Mouse (Mus musculus) layer of hippocampus, adult 18-20 months (tissue): ENCODE measurements around the gene Ppat. TPM values are rescaled to one million over a fixed set of nuclear protein-coding genes. Genes with fewer than 3 reads are reported as not detected.
"Not testable (repeated sequence)": the region's sequence is repeated elsewhere in the genome, so short reads cannot be mapped to it uniquely, and the experiment has no call there.

Experiments
- DNase-seq, 2 experiments: peaks; one replicate each; pipeline ENCODE4 v3.0.0; 2022; ENCODE audit warnings: low spot score in 2 of 2
- total RNA-seq, 2 experiments: library from RNA; stranded (reverse); gene quantifications; 2 replicates each; pipeline ENCODE4 v1.2.3; 2021

The Ppat gene
- total RNA-seq, 2 experiments from 2014 or later = 16.2 to 17.8 TPM

DNA sequence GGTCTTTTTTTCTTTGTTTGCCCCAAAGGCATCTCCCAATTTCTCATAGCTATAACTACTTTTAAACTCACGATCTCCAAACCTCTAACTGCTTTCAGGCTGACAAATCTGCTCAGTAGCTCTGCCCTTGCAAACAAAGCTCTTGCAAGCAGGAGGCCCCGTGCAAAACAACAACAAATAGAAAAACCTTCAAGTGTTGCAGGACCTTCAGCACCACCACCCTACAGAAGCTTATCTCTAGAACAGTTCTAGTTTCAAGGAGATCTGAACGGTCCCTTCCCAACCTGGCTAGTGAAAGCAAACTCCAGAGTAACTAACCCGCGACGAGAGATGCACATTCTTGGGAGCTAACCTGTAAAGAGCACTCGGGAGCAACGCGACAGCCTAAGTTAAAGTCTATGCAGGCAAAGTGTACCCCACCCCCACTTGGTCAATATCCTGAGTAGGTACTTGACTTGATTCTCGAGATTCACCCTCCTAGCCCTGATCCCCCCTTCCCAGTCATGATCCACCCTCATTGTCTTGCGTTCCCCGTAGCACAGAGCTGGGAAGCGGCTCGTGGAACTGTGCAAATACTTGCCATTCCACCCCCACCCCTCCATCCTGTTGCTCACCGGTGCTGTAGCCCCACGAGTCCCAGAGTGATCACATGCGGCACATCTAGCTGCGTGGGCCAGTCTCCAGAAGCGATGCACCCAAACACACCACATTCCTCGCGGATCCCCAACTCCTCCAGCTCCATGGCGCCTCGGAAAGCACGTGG is 854 bp downstream of the Ppat start:
- peak in 1 of 2 experiments; percentile 28 for DNase-seq

DNA sequence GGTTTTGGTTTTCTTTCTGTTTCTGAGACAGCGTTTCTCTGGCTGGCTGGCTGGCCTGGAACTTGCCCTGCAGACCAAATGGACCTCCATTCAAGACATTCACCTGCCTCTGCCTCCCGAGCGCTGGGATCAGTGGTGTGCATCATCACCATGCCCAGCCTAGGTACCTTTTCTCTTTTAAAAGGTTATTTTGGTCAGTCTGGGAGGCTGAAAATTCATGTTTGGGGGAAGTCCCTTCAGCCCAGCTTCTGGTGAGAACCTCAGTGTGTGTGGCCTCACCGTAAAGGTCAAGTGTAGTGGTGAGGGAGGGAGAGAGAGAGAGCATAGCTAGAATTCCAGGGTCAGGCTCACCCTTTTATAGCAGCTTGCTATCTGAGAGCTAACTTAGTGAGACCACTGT is 3.6 kb downstream of the Ppat start:
- DNase-seq = no peak

DNA sequence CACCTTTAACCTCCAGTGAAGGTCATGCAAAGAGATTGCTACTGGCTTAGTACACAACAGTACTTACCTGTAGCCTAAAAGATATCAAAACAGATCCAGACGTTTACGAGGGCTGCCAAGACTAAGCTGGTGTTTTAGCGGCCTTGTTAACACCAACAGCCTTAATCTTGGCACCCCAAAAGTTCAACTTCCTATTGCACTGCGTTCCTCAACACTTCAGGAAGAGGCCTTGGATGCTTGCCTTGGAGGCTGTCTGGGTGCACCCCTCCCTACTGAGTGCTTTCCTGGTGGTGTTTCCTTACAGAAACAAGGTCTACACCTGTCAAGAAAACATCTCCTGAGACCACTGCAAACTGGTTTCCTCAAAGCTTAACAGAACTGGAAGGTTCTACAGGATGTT is 4.2 kb downstream of the Ppat start:
- no peak for DNase-seq

DNA sequence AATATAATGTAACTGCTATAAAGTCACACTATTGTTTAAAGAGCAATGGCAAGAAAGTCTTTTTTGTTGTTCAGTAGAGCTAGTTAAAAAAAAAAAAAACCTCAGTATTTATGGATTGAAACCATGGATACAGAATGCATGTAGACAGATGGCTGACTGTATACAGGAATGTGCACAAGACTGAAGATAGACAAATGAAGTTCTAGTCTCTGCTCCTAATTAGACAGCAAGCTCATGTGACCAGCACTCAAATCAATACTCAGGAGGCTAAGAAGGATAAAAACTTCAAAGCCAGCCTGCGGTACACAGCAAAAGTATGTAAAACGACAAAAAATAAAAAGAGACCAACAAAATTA is 5.7 kb downstream of the Ppat start:
- no peak for DNase-seq

DNA sequence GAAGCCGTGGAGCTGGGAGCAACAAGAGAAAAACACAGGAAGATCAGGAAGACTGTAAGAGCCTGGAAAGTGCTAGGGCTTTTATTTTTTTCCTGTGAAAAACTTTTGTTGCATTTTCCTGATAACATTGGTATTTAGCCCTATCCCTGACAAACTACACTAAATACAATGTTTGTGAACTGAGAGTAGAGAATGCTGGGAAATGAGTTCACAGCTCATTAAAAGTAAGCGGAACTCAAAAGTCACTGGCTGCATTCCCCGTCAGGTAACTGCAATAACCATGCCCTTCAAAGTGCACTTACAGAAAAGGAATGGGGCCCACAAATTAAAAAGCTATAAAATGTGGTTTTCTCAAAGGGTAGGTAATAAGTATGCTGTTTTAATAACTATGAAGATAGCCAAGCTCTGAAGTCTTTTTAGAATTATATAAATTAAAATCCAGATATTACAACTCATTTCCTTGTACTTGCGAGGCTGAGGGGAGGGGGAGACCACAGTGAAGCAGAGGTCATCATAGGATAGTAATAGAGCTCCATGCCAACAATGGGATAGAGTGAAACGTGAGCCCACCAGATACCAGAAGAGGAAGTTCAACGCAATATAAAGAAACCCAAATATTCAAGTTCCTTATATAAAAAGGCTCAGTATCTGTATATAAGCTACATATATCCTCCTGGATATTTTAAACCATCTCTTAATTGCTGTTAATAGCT is 6.3 kb downstream of the Ppat start:
- DNase-seq = no peak

DNA sequence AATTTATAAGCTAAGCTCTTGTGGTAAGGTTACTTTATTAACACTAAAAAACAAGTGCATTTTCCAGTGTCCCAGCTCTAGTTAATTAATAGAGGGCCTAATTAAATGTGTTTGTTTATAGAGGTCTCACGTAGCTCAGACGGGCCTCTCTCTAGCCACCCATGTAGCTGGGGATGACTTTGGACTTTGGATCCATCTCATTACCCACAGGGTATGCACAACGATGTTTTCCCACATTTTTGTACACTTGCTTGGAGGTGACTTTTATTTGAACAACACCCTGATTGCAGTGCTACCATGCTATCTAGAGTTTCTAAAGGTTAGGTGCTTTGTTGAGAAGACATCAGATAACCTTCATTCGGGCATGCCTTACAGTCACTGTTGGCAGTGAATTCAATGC is 8.9 kb downstream of the Ppat start:
- DNase-seq = no peak

DNA sequence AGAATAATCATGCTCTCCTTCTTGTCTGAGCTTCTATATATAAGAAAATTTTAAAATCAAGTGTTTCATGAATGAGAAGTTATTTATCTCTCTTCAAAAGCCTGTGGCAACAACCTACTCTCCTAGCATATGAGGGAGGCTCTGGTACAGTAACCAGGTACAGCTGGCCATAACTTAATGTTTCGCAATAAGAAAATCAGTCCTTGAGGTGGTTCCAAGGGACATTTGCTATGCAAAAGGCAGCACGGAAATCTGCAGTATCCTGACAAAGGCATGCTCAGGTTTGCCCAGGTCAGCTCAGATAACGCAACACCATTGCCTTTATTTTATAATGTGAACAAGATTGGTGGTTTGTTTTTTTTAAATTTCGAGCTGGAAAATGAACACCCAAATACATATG is 9.4 kb downstream of the Ppat start:
- DNase-seq = no peak

DNA sequence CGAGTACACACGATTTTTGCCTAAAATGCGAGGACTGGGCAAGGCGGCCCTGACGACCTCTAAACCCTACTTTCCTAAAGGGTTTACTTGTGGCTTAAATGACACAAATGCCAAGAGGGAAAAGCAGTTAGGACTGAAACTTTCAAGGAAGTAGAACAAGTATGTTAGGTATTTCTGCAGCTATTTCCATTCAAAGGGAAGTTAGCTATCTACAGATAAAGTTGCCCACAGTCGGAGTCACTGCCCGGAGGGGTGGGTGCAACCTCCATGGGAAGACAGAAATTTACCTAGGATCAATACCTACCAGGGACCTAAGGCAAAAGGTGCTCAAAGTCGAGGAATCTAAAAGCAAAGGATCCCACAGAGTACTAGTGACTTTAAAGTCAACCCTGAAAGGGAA is 11.7 kb downstream of the Ppat start:
- no peak for DNase-seq

DNA sequence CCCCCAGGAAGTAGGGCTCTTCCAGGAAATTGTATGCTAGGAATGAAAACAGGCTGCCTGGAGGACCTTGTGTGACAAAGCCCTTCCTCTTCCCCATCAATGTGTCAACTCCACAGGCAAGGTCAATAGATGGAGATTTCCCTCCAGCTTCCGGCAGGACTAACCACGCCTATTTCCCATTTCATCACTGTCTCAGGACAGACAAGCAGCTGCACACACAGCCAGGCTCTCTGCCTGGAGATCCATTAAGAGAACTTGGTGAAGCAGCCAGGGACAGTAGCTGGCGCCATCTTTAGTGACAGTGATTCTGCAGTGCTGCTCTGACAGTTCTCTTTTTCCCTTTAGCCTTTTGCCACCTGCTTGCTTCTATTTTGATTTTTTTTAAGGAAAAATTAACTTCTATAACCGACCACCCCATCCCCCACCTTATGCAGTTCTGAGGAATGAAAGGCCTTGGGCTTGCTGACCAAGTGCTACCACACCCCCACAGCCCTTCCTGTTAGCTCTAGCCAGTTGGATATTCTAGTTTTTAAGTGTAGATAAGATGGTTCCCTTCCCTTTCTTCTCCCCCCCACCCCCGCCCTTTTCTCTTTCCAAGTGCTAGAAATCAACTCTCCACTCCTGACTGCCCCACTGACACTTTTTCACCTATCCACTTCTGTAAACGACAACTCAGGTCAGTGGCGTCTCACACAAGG is 22.0 kb downstream of the Ppat start:
- no peak for DNase-seq

DNA sequence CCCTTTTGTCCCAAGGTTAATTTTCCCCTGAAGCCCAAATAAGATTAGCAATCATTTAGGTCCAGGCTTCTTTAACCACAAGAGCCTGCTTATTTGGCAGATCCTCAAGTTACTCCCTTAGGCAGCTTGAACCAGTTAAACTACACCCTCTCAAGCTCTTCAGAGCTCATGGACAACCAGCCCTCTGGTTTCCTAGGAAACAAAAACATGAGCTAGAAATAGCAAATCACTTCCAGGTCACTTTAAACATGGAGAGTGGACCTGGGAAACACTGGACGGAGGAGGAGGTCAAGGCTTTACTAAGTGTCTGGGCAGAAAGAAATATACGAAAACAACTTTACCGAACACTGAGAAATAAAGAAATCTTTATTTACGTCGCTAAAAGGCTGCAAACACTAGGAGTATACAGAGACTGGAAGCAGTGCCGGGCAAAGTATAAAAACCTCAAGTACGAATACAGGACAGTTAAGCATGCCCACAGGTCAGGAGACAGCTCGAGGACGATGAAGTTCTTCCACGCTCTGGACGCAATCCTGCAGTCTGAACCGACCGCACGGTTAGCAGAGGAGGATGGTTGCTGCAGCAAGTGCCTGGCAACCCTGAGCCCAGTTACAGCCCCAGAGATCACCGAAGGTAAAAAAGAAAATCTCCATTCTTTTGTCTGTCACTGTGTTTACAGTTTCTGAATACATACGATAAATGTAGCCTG is 23.1 kb downstream of the Ppat start:
- DNase-seq = peak in 1 of 2 experiments; percentile 53

DNA sequence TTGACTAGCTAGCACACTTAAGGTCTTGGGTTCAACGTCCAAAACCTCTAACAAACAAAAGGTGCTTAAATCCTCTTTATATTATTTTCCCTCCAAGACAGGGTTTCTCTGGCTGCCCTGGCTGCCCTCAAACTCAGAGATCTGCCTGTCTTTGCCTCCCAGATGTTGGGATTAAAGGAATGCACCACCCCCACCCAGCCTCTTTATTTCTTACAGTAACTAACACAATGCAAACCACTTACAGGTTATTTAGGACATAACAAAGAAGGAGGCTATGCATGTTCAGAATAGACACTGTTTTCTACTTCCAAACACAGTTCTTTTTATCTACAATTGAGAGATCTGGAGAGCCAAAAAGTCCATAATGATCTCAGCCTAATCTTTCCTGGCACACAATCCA is 27.1 kb downstream of the Ppat start:
- no peak for DNase-seq

DNA sequence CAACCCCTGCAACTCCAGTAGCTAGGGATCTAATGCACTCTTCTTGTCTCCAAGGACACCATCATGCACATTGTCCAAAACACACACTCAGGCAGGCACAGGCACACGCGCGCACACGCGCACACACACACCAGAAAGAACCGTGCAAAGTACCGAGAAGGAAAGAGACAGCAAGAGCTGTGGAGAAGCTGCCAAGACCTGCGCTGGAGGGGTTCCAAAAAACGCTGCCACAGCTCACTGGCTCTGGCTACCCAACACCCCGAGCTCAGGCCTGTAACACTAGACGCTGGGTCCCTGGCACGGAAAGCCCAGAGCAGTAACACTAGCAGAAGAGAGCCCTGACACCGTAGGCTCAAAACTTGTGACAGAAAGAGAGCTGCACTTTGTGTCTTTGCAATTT is 27.9 kb downstream of the Ppat start:
- DNase-seq = peak in 1 of 2 experiments; percentile 39

DNA sequence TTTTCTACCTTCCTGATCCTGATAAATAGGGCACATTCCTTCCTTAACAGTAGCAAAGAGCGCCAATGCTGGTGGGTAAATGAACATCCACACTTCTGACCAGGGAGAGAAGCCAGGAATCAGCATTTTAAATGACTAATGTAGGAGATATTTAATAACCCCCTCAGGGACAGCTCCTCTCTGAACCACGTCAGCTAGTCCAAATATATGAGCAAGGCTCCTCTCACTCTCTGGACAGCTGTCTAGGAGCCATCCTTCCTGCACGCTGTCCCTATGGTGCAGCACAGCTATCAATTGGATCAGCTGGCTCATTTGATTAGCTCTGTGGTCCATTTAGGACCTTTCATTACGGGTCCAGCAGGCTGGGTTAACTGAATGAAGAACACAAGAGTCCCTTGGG is 28.5 kb downstream of the Ppat start:
- DNase-seq = no peak

DNA sequence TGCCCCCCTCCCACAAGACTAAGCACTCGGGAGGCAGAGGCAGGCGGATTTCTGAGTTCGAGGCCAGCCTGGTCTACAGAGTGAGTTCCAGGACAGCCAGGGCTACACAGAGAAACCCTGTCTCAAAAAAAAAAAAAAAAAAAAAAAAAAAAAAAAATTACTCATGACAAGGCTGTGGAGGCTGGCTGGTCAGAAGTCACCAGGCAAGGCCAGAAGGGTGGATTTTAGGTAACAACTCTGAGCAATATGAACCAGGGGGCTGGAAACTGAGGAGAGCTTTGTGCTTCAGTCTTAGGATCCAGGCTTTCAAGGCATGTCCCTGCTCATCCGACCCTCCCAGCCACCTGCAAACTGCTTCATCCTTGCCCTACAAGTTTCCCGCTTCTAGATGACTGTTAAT is 38.9 kb downstream of the Ppat start:
- DNase-seq = not testable (repeated sequence)

DNA sequence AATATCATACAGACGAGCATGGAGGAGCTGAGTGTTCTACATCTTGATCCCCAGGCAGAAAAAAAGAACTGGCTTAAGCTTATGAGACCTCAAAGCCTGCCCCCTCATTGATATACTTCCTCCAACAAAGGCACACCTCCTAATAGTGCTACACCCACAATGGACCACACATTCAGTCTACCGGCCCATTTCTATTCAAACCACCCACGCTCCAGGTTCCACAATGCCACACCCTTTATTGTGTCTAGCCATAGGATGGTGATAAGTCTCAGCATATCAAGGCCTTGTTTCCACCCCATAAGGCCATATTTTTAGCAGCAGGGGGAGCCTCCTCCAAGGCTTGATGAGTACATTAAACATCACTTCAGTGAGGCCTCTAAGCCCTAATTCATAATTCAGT is 40.6 kb downstream of the Ppat start:
- no peak for DNase-seq

DNA sequence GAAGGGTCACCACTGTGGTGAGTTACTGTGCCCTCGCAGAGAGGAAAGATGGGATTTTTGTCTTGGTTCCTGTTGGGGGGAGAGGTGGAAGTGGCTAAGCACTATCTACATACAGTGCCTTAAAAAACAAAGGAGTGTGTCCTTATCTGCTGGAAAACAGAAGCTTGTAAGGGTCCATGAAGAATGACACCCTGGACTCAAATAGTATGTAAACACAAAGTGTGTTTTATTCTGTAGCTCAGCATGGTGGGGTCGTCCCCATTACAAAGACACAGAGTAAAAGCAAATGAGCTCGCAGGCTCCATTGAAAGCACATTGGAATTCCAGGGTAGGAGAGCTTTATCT is 45.3 kb downstream of the Ppat start:
- no peak for DNase-seq

DNA sequence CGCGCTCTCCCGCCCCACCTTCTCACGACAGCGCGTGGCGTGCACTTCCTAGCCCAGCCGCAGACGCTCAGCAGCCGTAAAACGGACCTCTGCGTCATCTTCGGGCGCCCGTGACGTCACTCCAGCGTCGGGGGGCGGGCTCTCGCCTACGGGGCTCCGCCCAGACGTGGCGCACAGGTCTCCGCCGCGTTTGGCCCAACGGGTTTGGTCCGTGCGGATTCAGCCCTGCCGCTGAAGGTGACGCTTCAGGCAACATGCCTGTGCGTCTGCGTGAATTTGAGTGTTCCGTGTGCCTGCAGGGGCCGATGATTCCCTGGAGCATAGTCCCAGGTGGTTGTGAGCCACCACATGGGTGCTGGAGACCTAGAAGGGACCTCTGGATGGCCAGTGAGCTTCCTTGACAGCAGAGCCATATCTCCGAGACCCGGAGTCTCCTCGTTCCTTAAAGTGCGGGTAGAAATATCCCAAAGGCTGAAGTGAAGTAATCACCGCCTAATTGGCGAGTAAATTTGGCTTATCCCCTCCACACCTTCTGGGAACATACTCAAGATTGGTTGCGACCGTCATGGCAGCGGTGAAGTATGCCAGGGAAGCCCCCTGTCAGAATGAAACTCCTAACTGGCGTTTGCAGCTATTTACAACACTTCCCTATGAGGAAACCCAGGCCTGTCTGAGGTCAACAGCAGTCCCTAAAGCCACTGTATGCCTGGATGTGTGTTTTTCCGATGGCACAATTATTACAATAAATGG is 45.8 kb downstream of the Ppat start, which contains the start of gene Aasdh:
Aasdh (minus strand) TSS at position 110 of the 750 bp plus-strand sequence.
- peak; percentile 93 to 96 for DNase-seq

DNA sequence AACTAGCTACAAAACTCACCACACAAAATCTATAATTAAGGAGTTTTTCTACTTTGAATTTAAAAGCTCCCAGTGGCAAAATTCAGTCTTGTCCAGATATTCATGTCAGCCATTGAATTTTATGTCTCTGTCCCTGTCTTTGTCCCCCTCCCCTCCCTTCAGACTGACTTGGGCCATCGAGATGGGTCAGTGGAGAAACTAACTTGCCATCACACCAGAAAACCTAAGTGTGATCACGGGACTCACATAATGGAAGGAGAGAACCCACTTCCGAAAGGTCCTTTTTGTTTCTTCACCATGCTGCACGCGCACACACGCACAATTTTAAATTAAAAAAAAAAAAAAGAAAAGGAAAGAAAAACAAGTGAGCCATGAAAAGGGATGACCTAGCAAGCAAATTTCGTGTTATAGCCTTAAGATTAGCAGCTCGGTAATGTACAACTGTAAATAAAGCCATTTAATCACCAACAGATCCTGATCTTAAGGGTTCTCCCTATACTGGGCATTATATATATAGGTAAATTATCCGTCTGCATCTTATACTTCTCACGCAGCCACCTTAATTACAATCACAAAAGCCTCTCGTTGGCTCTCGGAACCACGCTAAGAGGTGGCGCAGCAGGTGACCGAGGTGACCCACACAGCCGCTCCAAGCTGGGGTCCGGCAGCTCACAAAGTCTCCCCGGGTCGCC is 46.5 kb downstream of the Ppat start:
- no peak for DNase-seq

DNA sequence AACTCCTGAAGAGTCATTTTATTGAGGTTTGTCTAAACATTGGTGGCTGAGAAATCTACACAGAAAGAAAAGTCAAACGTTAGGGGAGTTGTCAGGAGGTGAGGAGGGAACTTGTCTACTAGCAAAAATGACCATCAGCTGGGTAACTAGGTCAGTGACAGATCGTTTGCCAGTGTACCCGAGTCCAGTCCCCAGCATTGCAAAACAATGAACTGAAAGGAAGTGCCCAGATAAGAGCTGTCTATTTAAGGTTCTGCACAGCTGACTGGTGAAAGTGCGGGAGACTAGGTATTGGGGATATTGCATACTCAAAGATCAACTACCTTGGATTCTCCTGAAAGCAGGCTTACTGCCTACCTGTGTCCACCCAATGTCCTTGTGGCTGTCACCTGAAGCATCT is 49.2 kb downstream of the Ppat start:
- DNase-seq = no peak

DNA sequence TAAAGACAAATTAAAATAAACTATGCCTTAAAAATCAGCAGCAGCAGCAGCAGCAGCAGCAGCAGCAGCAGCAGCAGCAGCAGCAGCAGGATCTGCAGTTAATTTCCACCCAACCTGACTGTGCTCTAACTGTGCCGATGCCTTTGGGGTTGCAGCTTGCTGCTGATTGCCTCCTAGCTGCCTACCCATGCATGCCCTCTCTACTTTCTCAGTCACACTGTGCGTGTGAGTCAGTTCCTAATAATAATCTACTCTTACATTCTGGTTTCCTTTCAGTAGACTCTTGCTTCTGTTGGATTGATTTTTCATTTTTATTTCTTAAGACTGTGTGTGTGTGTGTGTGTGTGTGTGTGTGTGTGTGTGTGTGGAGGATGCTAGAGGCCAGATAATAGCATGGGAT is 58.3 kb downstream of the Ppat start:
- no peak for DNase-seq
